Mouse (Mus musculus) cerebral cortex, adult 2 months (tissue): ENCODE data around the gene Inpp5d.

Source experiments
- WGBS: fragments of 180-500 bp; shearing (Covaris S2); methylation state at CpG from one replicate; pipeline ENCODE4 v1.1.7; 2018; 5-methylcytosine and 5-hydroxymethylcytosine counted together

Gene Inpp5d

GRCm38 (mm10) chr1:87655101-87655500 lies 35.0 kb downstream of the Inpp5d start:
- WGBS, result 72% methylated on average over 5 of the region's 5 CpGs

GRCm38 (mm10) chr1:87658063-87658462 lies 38.0 kb downstream of the Inpp5d start:
- WGBS, result 51% methylated on average over 3 of the region's 3 CpGs

- WGBS, result 73% methylated on average over 2 of the region's 2 CpGs
These were observed 38.4 kb downstream of the Inpp5d start for GRCm38 (mm10) chr1:87658485-87658884.

- WGBS, result 73% methylated on average over 8 of the region's 8 CpGs
These were observed 39.0 kb downstream of the Inpp5d start for GRCm38 (mm10) chr1:87658937-87659617.

GRCm38 (mm10) chr1:87659618-87659960 lies 39.5 kb downstream of the Inpp5d start:
- WGBS, result 66% methylated on average over 4 of the region's 4 CpGs

GRCm38 (mm10) chr1:87660740-87661139 lies 40.6 kb downstream of the Inpp5d start:
- WGBS, result 72% methylated on average over 1 of the region's 1 CpGs

- 81% methylated on average over 2 of the region's 2 CpGs for WGBS
These were observed 43.9 kb downstream of the Inpp5d start for GRCm38 (mm10) chr1:87663992-87664391.

- WGBS, result 65% methylated on average over 1 of the region's 1 CpGs
These were observed 46.9 kb downstream of the Inpp5d start for GRCm38 (mm10) chr1:87667006-87667405.

GRCm38 (mm10) chr1:87668300-87668699 lies 48.2 kb downstream of the Inpp5d start:
- WGBS, result 89% methylated on average over 7 of the region's 7 CpGs

- 63% methylated on average over 4 of the region's 4 CpGs for WGBS
These were observed 51.4 kb downstream of the Inpp5d start for GRCm38 (mm10) chr1:87671483-87671882.

- 75% methylated on average over 9 of the region's 9 CpGs for WGBS
These were observed 53.9 kb downstream of the Inpp5d start for GRCm38 (mm10) chr1:87673822-87674604.

GRCm38 (mm10) chr1:87676006-87676405 lies 55.9 kb downstream of the Inpp5d start:
- 87% methylated on average over 6 of the region's 6 CpGs for WGBS

GRCm38 (mm10) chr1:87679089-87679488 lies 59.0 kb downstream of the Inpp5d start:
- WGBS, result 37% methylated on average over 5 of the region's 5 CpGs

GRCm38 (mm10) chr1:87680950-87681349 lies 60.8 kb downstream of the Inpp5d start:
- 70% methylated on average over 4 of the region's 4 CpGs for WGBS

- WGBS, result 90% methylated on average over 7 of the region's 7 CpGs
These were observed 62.4 kb downstream of the Inpp5d start for GRCm38 (mm10) chr1:87682473-87682872.

GRCm38 (mm10) chr1:87684071-87684470 lies 64.0 kb downstream of the Inpp5d start:
- WGBS, result 95% methylated on average over 5 of the region's 5 CpGs

- 43% methylated on average over 3 of the region's 3 CpGs for WGBS
These were observed 64.7 kb downstream of the Inpp5d start for GRCm38 (mm10) chr1:87684791-87685190.

- WGBS, result 59% methylated on average over 4 of the region's 4 CpGs
These were observed 66.2 kb downstream of the Inpp5d start for GRCm38 (mm10) chr1:87686351-87686750.

- 48% methylated on average over 1 of the region's 1 CpGs for WGBS
These were observed 66.9 kb downstream of the Inpp5d start for GRCm38 (mm10) chr1:87687009-87687408.

GRCm38 (mm10) chr1:87689661-87690341 lies 69.7 kb downstream of the Inpp5d start:
- 90% methylated on average over 1 of the region's 1 CpGs for WGBS

- 73% methylated on average over 5 of the region's 5 CpGs for WGBS
These were observed 76.2 kb downstream of the Inpp5d start for GRCm38 (mm10) chr1:87696358-87696757.

GRCm38 (mm10) chr1:87698010-87698409 lies 77.9 kb downstream of the Inpp5d start:
- 71% methylated on average over 6 of the region's 6 CpGs for whole genome bisulfite sequencing
